Mouse (Mus musculus) liver, embryonic 12.5 days (tissue): ENCODE results near the gene Btc. TPM values are rescaled to one million over a fixed set of nuclear protein-coding genes. Genes with fewer than 3 reads are reported as not detected.

Experiments
- ATAC-seq: fragments of 200-750 bp; cut with Nextera tagmentation; 2 replicates; pipeline ENCODE4 v1.8.0; 2017; ENCODE audit warnings: moderate number of reproducible peaks, mild to moderate bottlenecking, moderate library complexity
- H3K27ac ChIP-seq: fragments of 300-500 bp; sonication (generic); 2 replicates; pipeline ENCODE4 v1.5.1; 2016; ENCODE audit warnings: mild to moderate bottlenecking
- H3K27me3 ChIP-seq: fragments of 300-500 bp; sonication (generic); replicated peaks from 2 replicates; pipeline ENCODE4 v1.6.1; 2016; ENCODE audit warnings: mild to moderate bottlenecking, moderate library complexity
- H3K36me3 ChIP-seq: fragments of 300-500 bp; sonication (generic); 2 replicates; pipeline ENCODE4 v1.6.1; 2016; ENCODE audit warnings: mild to moderate bottlenecking, moderate library complexity
- H3K4me1 ChIP-seq: fragments of 300-500 bp; sonication (generic); 2 replicates; pipeline ENCODE4 v1.6.1; 2016
- H3K4me2 ChIP-seq: fragments of 300-500 bp; sonication (generic); 2 replicates; pipeline ENCODE4 v1.6.1; 2016; ENCODE audit warnings: mild to moderate bottlenecking, moderate library complexity
- H3K4me3 ChIP-seq: fragments of 300-500 bp; sonication (generic); 2 replicates; pipeline ENCODE4 v1.5.1; 2016; ENCODE audit warnings: mild to moderate bottlenecking, moderate library complexity
- H3K9ac ChIP-seq: fragments of 300-500 bp; sonication (generic); 2 replicates; pipeline ENCODE4 v1.6.1; 2016; ENCODE audit warnings: mild to moderate bottlenecking, moderate library complexity
- H3K9me3 ChIP-seq: fragments of 300-500 bp; sonication (generic); replicated peaks from 2 replicates; pipeline ENCODE4 v1.6.1; 2016; ENCODE audit warnings: mild to moderate bottlenecking, moderate library complexity
- WGBS: fragments of 180-500 bp; shearing (Covaris S2); methylation state at CpG from one replicate; pipeline ENCODE4 v1.1.7; 2016; ENCODE audit not compliant: insufficient replicate concordance; 5-methylcytosine and 5-hydroxymethylcytosine counted together
- polyA plus RNA-seq: library from polyadenylated mRNA; unstranded; fragments of >200 nt; fragmentation: Nextera tagmentation; extraction: Ambion mirVana; gene quantifications from 2 replicates; pipeline ENCODE4 v1.2.1, GENCODE M21; 2016

Btc gene
- 0.08 and 0.33 TPM in 2 replicates for polyA plus RNA-seq

- peak within 1 kb of the TSS; percentile 64 for H3K4me2 ChIP-seq
- H3K27me3 ChIP-seq = no peaks in the 10 kb centered on the region
- no peaks in the 10 kb centered on the region for H3K36me3 ChIP-seq
- 9% methylated on average over 19 of the region's 19 CpGs for WGBS
- 0 out of 2 replicates have a peak, but pooled peaks cover 8% of the 10 kb centered on the region for H3K4me1 ChIP-seq
- peak within 1 kb of the TSS; percentile 44; the same call in 1 of the 2 replicates for H3K9ac ChIP-seq
- peak; percentile 76 for ATAC-seq
- no peak within 1 kb of the TSS for H3K27ac ChIP-seq
- peak within 1 kb of the TSS; percentile 48 for H3K4me3 ChIP-seq
- H3K9me3 ChIP-seq = no peaks in the 10 kb centered on the region
Observed at GRCm38 (mm10) chr5:91402339-91403211, at the start of gene Btc. TSS of gene Btc (minus strand) at chr5:91402994.

GRCm38 (mm10) chr5:91444981-91445517 is 42.3 kb upstream of the Btc start:
- ATAC-seq = no peak
- 22% methylated on average over 3 of the region's 3 CpGs for WGBS
- no peaks in the 10 kb centered on the region for H3K27me3 ChIP-seq
- no peaks in the 10 kb centered on the region for H3K4me1 ChIP-seq
- no peaks in the 10 kb centered on the region for H3K36me3 ChIP-seq
- no peaks in the 10 kb centered on the region for H3K9me3 ChIP-seq
- H3K4me3 ChIP-seq = no peak overlapping the region
- H3K9ac ChIP-seq = no peak overlapping the region
- H3K27ac ChIP-seq = no peak overlapping the region
- no peak overlapping the region for H3K4me2 ChIP-seq

- ATAC-seq = no peak
- no peak overlapping the region for H3K9ac ChIP-seq
- no peaks in the 10 kb centered on the region for H3K9me3 ChIP-seq
- H3K4me1 ChIP-seq = no peaks in the 10 kb centered on the region
- no peak overlapping the region for H3K27ac ChIP-seq
- H3K36me3 ChIP-seq = no peaks in the 10 kb centered on the region
- H3K4me2 ChIP-seq = no peak overlapping the region
- no peak overlapping the region for H3K4me3 ChIP-seq
- WGBS = 50% methylated on average over 6 of the region's 6 CpGs
- no peaks in the 10 kb centered on the region for H3K27me3 ChIP-seq
Observed at GRCm38 (mm10) chr5:91436563-91436962, 33.8 kb upstream of the Btc start.

GRCm38 (mm10) chr5:91434723-91435658 is 32.2 kb upstream of the Btc start:
- Histone ChIP-seq H3K27ac (no peak overlapping the region), H3K9ac (no peak overlapping the region), H3K36me3 (no peaks in the 10 kb centered on the region), H3K9me3 (no peaks in the 10 kb centered on the region), H3K4me2 (no peak overlapping the region), H3K4me1 (no peaks in the 10 kb centered on the region), H3K4me3 (no peak overlapping the region), H3K27me3 (no peaks in the 10 kb centered on the region)
- no peak for ATAC-seq
- 55% methylated on average over 6 of the region's 6 CpGs for WGBS

- Histone ChIP-seq H3K4me1 (no peaks in the 10 kb centered on the region), H3K4me2 (no peak overlapping the region), H3K9me3 (no peaks in the 10 kb centered on the region), H3K4me3 (no peak overlapping the region), H3K36me3 (no peaks in the 10 kb centered on the region), H3K27me3 (no peaks in the 10 kb centered on the region), H3K27ac (no peak overlapping the region), H3K9ac (no peak overlapping the region)
- 60% methylated on average over 8 of the region's 8 CpGs for WGBS
- ATAC-seq = no peak
Observed at GRCm38 (mm10) chr5:91428547-91428946, 25.8 kb upstream of the Btc start.

GRCm38 (mm10) chr5:91413814-91414213 is 11.0 kb upstream of the Btc start:
- no peaks in the 10 kb centered on the region for H3K27me3 ChIP-seq
- H3K9ac ChIP-seq = no peak overlapping the region
- WGBS = 71% methylated on average over 8 of the region's 8 CpGs
- H3K36me3 ChIP-seq = no peaks in the 10 kb centered on the region
- no peaks in the 10 kb centered on the region for H3K9me3 ChIP-seq
- no peak for ATAC-seq
- H3K4me1 ChIP-seq = no peaks in the 10 kb centered on the region
- H3K27ac ChIP-seq = no peak overlapping the region
- no peak overlapping the region for H3K4me3 ChIP-seq
- no peak overlapping the region for H3K4me2 ChIP-seq

- Histone ChIP-seq H3K4me1 (0 out of 2 replicates have a peak, but pooled peaks cover 8% of the 10 kb centered on the region), H3K9ac (no peak overlapping the region), H3K36me3 (no peaks in the 10 kb centered on the region), H3K4me3 (no peak overlapping the region), H3K27me3 (no peaks in the 10 kb centered on the region), H3K4me2 (no peak overlapping the region), H3K27ac (no peak overlapping the region), H3K9me3 (no peaks in the 10 kb centered on the region)
- peak; percentile 80 for ATAC-seq
- WGBS = 55% methylated on average over 5 of the region's 5 CpGs
Observed at GRCm38 (mm10) chr5:91404263-91404662, 1.5 kb upstream of the Btc start.

GRCm38 (mm10) chr5:91403281-91403680 is 487 bp upstream of the Btc start:
- no peaks in the 10 kb centered on the region for H3K36me3 ChIP-seq
- H3K27me3 ChIP-seq = no peaks in the 10 kb centered on the region
- no peak overlapping the region for H3K4me3 ChIP-seq
- H3K9ac ChIP-seq = no peak overlapping the region
- WGBS = 67% methylated on average over 4 of the region's 4 CpGs
- 0 out of 2 replicates have a peak, but pooled peaks cover 8% of the 10 kb centered on the region for H3K4me1 ChIP-seq
- no peak overlapping the region for H3K27ac ChIP-seq
- no peaks in the 10 kb centered on the region for H3K9me3 ChIP-seq
- peak overlapping the region; percentile 64; the same call in 1 of the 2 replicates for H3K4me2 ChIP-seq
- no peak for ATAC-seq

GRCm38 (mm10) chr5:91400493-91401096 is 2.2 kb downstream of the Btc start:
- ATAC-seq = no peak
- WGBS = 9% methylated on average over 2 of the region's 2 CpGs
- no peak overlapping the region for H3K27ac ChIP-seq
- H3K9me3 ChIP-seq = no peaks in the 10 kb centered on the region
- H3K27me3 ChIP-seq = no peaks in the 10 kb centered on the region
- H3K4me1 ChIP-seq = 0 out of 2 replicates have a peak, but pooled peaks cover 8% of the 10 kb centered on the region
- H3K36me3 ChIP-seq = no peaks in the 10 kb centered on the region
- H3K4me2 ChIP-seq = no peak overlapping the region
- no peak overlapping the region for H3K9ac ChIP-seq
- no peak overlapping the region for H3K4me3 ChIP-seq

GRCm38 (mm10) chr5:91375467-91375866 is 27.3 kb downstream of the Btc start:
- no peaks in the 10 kb centered on the region for H3K27me3 ChIP-seq
- no peak overlapping the region for H3K27ac ChIP-seq
- WGBS = 42% methylated on average over 2 of the region's 2 CpGs
- no peak overlapping the region for H3K9ac ChIP-seq
- H3K4me2 ChIP-seq = no peak overlapping the region
- no peaks in the 10 kb centered on the region for H3K4me1 ChIP-seq
- H3K36me3 ChIP-seq = no peaks in the 10 kb centered on the region
- ATAC-seq = no peak
- no peak overlapping the region for H3K4me3 ChIP-seq
- no peaks in the 10 kb centered on the region for H3K9me3 ChIP-seq

GRCm38 (mm10) chr5:91368061-91368565 is 34.7 kb downstream of the Btc start:
- H3K9ac ChIP-seq = no peak overlapping the region
- H3K27me3 ChIP-seq = no peaks in the 10 kb centered on the region
- H3K9me3 ChIP-seq = no peaks in the 10 kb centered on the region
- ATAC-seq = no peak
- 86% methylated on average over 13 of the region's 13 CpGs for WGBS
- H3K36me3 ChIP-seq = no peaks in the 10 kb centered on the region
- H3K4me2 ChIP-seq = no peak overlapping the region
- H3K27ac ChIP-seq = no peak overlapping the region
- no peaks in the 10 kb centered on the region for H3K4me1 ChIP-seq
- H3K4me3 ChIP-seq = no peak overlapping the region
